Mouse (Mus musculus): ENCODE measurements around the gene Pfkfb3.

Pfkfb3 gene

DNA sequence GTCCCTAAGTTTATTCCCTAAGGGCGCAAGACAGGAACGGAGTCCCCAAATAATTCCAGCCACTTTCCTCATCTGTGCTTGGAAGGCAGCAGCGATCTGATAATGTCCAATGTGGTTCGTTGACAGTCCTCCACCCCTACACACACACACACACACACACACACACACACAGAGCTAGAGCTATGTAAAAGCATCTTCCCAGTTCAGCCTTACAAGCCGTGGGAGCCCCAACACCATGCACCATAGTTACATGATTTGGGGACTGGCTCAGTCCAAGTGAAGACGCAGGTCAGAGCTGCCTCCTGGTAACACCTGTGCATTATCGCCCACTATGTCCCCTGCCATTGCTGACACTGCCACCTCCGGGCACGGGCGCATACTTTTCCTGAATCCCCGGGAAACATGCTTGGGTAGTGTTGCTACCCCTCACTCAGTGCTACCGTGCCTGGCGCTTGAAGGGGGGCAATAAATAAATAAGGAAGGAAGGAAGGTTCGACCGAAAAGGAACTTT, 51.6 kb downstream of the Pfkfb3 start:
- no peak for DNase-seq (ENCODE audit: low spot score in 2 of 2)

DNA sequence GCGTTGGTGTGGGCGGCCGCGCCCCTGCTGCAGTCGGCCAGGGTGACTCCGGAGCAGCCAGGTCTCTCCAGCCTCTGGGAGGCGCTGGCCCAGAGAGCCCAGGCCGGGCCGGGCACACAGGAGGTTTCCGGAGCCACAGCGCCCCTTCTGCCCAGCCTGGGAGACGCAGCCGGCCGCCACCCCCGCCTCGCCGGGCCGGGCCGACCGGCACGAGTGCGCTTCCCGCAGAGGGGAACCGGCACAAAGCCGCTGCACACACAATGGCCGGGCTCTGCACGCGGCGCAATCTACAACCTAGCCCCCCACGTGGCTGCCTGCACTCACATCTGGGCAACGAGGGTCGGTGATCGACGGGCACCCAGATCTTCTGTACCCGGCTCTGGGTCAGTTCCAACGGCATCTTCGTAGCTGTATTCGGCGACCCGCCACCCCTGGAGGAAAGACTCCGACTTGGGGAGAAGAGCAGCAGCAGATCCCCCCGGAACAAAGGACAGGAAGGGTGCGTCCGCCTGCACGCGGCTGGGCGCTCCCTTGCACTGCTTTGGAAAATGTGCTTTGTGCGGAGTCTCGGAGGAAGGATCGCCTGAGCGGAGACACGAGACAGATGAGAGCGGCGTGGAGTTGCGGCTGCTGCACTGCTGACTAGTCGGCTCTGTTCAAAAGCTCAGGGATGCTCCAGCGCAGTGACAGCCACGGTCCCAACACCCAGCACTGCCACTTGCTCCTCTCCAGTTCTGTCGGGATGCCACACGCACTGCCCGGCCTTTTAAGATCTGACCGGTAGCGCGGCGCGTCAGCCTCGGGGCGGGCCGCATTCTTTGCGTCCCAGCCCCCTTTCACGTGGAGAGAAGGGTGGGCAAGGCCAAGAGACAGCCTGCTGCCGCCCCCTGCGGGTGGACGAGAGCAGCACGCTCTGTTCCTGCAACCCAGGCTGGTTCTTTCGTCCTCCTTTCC, 52.3 kb downstream of the Pfkfb3 start:
- DNase-seq (ENCODE audit: low spot score in 2 of 2), result peak; percentile 90

DNA sequence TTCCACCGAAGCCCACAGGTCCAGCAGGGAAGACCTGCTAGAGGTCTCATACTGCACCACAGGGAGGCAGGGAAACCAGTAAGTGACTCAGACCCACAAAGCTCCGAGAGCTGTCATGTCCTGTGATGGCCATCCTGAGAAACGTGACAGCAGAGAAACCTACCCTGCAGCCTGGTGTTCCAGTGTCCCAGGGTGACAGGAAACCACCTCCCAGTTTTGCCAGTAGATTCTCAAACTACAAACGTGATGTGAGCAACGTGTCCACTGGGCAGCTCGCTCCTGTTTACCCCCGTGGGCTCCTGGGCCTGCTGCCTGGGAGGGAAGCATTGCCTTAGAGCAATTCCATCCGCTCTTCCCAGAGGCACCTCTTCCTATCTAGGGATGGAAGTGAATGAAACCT, 53.2 kb downstream of the Pfkfb3 start:
- DNase-seq (ENCODE audit: low spot score in 2 of 2), result no peak

- DNase-seq (ENCODE audit: low spot score in 2 of 2), result peak; percentile 39 to 45
These were observed 57.3 kb downstream of the Pfkfb3 start for GRCm38 (mm10) chr2:11496601-11497031.

DNA sequence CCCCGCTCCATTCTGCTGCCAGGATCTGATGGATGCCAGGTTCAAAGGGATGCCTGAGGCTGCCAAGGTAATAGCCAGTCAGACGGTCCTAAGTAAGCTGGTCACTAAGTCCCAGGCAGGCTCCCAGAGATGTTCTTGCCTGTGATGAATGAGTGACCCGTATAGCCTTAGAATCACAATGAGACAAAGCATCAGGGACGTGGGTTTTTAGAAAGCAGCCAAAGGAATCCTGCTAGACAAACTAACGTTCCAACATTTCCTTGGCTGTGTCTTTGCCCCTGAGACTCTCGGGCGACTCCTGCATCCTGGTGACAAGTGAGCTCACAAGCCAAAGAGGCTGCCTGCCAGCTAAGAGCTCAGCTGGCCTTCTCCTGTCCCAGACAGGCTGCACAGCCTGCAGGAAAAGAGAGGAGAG, 59.0 kb downstream of the Pfkfb3 start:
- peak in 1 of 2 experiments; percentile 32 for DNase-seq (ENCODE audit: low spot score in 2 of 2)

- DNase-seq (ENCODE audit: low spot score in 2 of 2), result no peak
These were observed 61.0 kb downstream of the Pfkfb3 start for GRCm38 (mm10) chr2:11492855-11493254.

GRCm38 (mm10) chr2:11491471-11491870, 62.4 kb downstream of the Pfkfb3 start:
- no peak for DNase-seq (ENCODE audit: low spot score in 2 of 2)

DNA sequence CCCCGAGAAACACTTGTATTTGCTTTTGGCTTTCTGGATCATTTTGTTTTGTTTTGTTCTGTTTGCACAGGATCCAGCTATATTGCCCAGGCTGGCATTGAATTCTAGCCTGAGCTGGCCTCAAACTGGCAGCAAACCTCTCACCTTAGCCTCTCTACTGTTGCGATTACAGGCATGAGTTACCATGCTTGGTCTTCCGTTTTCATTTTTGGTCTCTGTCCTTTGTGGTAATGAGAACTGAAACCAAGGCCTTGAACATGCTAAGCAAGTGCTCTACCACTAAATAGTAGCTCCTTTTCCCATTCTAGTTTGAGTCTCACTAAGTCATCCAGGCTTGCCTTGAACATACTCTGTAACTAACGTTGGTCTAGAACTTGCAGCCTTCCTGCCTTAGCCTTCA, 63.3 kb downstream of the Pfkfb3 start:
- no peak for DNase-seq (ENCODE audit: low spot score in 2 of 2)

- no peak for DNase-seq (ENCODE audit: low spot score in 2 of 2)
These were observed 70.7 kb downstream of the Pfkfb3 start for GRCm38 (mm10) chr2:11483226-11483625.

DNA sequence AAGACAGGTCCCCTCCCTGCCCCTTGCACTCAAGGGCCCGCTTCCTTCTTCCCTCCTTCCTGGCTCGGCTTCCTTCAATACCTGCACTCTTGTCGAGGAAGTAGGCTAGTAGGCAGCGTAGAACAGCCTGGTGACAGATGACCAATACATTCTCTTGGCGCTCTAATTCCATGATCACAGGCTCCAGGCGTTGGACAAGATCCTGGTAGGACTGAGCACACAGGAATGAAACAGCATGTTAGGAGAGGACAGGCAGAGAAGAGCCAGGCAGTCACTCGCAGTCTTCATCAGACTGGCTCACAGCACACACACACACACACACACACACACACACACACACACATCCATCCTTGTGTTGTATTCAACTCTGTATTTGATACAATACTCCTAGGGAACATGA, 71.5 kb downstream of the Pfkfb3 start:
- no peak for DNase-seq (ENCODE audit: low spot score in 2 of 2)

- no peak for DNase-seq (ENCODE audit: low spot score in 2 of 2)
These were observed 74.9 kb downstream of the Pfkfb3 start for GRCm38 (mm10) chr2:11478960-11479359.

DNA sequence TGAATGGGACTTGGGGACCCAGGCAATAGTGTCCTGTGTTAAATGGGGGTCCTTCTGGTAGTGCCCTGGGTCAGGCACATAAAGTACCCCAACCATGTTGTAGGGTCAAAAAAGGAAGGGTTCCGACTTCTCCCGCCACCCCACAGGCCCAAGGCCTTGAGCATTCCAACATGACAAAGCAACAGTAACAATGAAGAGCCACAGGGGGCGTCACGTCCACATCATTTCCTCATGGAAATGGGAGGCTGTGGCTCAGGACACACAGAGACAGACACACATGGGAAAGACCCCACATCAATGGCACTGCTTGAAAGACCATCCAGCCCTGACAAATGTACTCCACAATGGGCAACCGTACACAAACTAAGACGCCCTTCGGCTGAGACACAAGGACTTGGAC, 78.6 kb downstream of the Pfkfb3 start:
- DNase-seq (ENCODE audit: low spot score in 2 of 2), result no peak

- no peak for DNase-seq (ENCODE audit: low spot score in 2 of 2)
These were observed 89.2 kb downstream of the Pfkfb3 start for GRCm38 (mm10) chr2:11464661-11465099.

DNA sequence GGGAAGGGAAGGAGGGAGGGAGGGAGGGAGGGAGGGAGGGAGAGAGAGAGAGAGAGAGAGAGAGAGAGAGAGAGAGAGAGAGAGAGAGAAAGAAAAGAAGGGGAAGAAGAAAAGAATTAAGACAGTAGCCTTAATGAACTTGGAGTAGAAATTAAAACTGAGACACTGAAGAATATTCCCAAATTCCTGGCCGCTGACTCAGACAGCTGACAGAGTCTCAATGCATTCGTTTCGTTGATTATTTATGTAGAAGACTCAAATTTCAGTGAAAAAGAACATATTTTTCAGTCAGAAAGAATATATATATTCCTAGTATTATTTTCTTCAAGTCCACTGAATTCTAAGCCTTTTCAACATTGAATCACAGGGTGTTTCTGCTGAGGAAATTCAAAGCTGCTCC, 92.9 kb downstream of the Pfkfb3 start:
- no peak for DNase-seq (ENCODE audit: low spot score in 2 of 2)

- DNase-seq (ENCODE audit: low spot score in 2 of 2), result no peak
These were observed 95.4 kb downstream of the Pfkfb3 start for GRCm38 (mm10) chr2:11458494-11458893.

DNA sequence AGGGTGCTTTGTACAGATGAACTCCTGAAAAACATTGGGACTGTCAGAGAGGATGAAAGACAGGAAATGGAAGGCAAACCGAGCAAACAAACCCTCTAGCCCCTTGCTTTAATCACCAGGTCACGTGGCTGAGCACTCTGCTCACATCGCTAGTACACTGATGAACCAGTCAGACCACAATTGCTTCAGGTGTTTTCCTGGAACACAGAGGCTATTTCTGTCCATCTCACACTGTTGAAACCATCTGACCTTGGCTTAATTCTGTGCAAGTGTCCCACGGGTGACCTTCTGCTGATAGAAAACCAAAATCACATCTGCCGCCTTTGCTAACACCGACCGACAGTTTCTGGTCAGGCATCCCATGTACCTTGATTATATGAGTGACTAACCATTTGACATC, 96.0 kb downstream of the Pfkfb3 start:
- no peak for DNase-seq (ENCODE audit: low spot score in 2 of 2)

DNA sequence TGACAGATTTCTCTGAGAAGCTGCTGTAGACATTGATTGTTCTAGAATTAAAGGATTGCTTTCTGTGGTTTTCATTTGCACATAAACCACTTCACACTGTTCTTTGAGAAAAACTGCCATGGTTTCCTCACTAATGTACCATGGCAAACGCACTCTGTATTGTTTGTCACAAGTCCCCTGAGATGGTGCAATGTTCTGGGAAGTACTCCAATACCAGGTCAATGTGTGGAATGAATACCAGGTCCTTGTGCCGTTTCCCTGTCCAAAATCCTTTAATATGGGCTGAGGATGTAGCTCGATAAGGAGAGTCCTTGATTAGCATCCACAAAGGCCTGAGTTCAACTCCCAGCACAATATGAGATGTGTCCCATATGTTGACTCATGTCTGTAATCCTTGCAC, 105.2 kb downstream of the Pfkfb3 start:
- no peak for DNase-seq (ENCODE audit: low spot score in 2 of 2)

GRCm38 (mm10) chr2:11447865-11448264, 106.0 kb downstream of the Pfkfb3 start:
- no peak for DNase-seq (ENCODE audit: low spot score in 2 of 2)

DNA sequence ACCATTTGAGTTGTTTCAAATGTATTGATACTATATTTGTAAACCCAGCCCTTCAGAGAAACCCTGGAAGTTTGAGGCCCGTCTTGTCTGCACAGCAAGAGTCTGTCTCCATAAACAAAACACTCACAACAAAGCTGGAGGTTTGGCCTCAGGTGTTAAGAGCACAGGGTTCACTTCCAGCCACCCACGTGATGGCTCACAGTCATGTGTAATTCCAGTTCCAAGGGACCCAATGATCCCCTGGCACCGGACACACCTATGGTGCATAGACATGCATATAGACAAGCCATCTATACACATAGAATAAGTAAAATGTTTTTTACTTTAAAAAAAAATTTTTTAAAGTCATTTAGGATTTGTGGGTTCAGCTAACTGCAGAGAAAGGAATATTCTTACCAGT, 108.2 kb downstream of the Pfkfb3 start:
- no peak for DNase-seq (ENCODE audit: low spot score in 2 of 2)

DNA sequence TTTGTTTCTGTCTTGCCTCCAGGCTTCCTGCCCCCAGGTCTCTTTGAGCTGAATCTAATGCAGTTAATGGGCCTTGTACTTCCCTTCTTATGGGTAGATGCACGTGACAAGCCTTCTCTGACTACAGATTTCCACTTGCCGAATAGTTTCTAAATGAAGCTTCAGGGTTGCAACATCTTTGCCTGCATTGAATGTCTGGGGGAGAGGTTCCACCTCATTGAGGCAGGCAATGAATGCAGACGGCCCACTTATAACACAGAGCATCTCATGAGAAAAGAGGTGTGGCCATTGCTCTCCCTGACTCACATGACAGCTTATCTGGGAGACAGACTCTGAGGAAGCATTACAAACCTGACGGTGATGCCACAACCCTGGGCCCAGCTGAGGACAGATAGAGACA, 112.0 kb downstream of the Pfkfb3 start:
- no peak for DNase-seq (ENCODE audit: low spot score in 2 of 2)

- no peak for DNase-seq (ENCODE audit: low spot score in 2 of 2)
These were observed 115.5 kb downstream of the Pfkfb3 start for GRCm38 (mm10) chr2:11438231-11438954.

GRCm38 (mm10) chr2:11436353-11436752, 117.5 kb downstream of the Pfkfb3 start:
- DNase-seq (ENCODE audit: low spot score in 2 of 2), result no peak

- no peak for DNase-seq (ENCODE audit: low spot score in 2 of 2)
These were observed 120.5 kb downstream of the Pfkfb3 start for GRCm38 (mm10) chr2:11433353-11433752.

Measured in right cerebral cortex, postnatal 36 days (tissue).